Mouse (Mus musculus) urinary bladder, postnatal 4 days (tissue): ENCODE measurements at regions not wholly inside any gene's neighbourhood (a gene's known extent, or its start where the extent isn't known, plus 50 kb on each side); places are given as distances from the start of the nearest gene placed in this dataset.

Source experiments
- DNase-seq, 2 experiments: peaks; one replicate each; pipeline ENCODE4 v3.0.0; 2021 to 2022; ENCODE audit warnings: low spot score in 2 of 2

- DNase-seq: no peak
Observed at GRCm38 (mm10) chr6:51178799-51179398, 253.6 kb upstream of the Nfe2l3 start.

DNA sequence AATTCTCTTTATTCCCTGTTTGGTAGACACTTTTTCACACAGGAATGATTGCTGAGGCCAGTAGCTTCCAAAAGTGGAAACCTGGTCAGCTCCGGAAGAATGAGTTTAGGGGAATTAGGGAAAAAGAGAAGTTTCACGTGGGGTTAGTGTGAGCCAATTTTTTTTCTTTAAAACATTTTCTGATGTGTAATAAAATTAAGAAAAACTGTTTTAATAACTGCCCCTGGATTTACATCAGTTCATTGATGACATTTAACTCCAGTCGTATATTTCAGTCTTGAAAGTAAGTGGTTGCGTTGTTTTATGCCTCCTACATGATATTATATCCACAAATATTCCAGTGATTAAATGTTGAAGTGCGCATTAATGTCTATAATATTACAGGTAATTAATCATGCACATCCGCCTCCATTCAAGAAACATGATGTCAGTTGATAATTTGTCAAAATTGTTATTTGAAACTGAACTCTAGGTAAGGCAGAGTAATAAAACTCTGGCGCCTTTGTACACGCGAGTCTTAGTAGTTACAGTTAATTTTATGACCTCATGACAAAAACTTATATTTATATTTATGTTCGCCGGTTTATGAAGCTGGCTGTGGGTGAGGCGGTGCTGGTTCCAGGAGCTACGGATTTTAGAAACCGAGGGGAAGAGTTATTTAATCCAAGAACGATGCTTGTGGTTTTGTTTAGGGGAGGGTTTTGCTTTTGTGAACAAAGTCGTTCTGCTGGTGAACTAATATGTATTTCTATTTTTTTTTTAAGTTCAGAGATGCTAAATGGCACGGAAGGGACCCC is 252.5 kb upstream of the Nfe2l3 start:
- no peak for DNase-seq

- no peak for DNase-seq
Observed at GRCm38 (mm10) chr6:51180881-51181875, 251.3 kb upstream of the Nfe2l3 start.

GRCm38 (mm10) chr6:51181905-51182304 is 250.6 kb upstream of the Nfe2l3 start:
- no peak for DNase-seq

GRCm38 (mm10) chr6:51182771-51183284 is 249.6 kb upstream of the Nfe2l3 start:
- DNase-seq: no peak

DNA sequence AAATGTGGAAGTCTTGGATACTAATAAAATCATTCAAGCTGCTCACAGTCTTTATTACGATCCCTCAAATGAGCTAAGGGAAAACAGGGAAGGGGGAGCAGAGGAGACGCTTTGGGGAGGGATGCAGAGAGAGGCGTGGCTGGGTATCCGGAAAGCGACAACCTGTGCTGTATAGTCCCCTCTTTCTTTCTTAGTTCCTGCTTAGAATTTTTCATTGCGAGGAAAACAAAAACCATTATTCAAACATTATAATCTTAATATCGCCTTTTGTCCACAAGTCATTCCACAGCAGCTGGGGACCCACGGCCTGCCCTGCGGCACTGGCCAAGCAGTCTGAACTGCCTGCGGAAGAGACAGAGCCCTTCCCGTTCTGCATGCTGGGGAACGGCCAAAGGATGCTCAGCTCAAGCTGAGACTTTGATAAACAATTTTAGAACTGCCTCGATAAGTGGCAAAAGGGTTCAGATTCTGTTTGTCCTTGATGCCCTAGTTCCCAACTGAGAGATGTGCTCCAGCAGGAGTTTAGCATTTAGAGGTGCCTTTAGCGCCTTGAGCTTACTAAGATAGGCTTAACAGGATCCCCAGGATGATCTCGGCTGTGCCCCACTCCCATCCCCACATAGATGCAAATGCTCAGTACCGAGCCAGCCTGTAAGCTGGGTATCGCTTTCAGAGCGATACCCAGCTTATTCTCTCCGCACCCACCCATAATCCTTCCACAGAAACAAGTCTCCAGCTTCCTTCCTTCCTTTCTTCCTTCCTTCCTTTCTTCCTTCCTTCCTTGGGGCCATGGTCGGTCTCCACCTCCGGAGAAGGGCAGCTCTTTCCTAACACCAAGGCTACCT is 248.7 kb upstream of the Nfe2l3 start:
- no peak for DNase-seq

DNA sequence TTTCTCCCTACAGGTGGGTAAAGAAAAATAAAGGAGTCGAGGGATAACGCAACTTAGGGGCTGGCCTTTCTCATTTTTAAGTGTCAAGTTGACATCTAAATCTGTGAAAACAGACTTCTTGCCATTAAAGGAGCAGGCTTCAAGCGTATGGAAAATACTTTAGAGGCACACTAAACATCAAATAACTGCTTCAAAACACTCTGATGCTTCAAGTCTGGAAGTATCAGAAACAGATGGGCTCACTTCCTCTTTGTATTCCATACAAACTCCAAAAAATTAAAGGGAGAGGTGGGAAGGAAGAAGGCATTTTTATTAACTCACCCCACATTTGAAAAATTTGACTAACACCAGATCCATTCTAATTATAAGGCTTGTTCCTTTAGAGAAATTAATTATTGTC is 248.0 kb upstream of the Nfe2l3 start:
- no peak for DNase-seq

- no peak for DNase-seq
Observed at GRCm38 (mm10) chr6:51185201-51185600, 247.3 kb upstream of the Nfe2l3 start.

DNA sequence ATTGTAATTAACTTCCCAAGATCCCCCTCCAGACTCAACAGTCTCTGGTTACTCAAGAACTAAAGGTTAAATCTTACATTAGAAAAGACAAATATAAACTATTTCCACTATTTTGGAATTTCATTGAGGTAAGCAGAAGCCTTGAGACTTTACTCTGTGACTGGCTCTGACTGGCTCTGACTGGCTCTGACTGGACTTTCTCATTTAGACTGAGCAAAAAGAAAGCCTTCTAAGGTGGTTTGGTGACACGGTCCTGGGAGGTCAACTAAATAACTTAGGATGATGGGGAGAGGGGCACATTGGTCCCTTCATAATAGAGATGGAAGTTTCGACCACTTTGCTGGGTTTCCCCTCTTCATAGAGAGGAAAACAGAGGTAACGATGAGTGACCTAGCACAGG is 243.3 kb upstream of the Nfe2l3 start:
- no peak for DNase-seq

DNA sequence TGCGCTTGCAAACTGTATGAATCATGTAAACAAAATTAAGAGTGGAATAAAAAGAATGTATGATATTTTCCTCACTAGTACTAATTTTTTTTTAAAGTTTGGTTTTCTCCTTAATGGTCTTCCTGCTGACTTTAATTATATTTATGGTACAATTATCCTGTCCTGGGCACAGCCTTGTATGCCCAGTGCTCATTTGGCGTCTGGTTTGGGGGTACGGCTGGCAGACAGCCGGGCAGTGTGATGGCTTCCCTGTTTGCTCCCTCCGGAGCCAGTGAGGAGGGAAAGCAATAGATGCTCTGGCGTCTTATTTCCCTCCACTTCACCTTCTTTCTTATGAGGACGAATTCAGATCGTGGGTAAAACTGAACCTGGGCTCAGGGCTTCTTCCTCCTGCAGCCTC is 239.6 kb upstream of the Nfe2l3 start:
- DNase-seq: no peak

DNA sequence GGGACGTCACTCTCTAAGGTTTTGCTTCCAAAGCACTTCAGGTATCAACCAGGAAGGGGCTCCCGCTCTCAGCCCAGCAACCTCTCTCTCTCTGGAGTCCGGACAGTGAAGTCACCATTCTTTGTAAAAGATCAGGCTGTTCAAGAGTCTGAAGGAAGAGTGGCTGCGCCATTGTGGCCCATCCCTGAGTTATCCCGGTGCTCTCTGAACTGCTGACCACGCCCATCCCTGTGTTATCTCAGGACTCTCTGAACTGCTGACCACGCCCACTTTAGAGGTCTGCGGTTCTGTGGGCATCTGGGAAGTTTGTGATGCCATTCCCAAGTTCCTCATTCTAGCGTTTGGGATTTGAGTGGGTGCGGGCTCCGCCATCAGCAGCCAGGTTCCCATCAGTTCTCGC is 239.1 kb upstream of the Nfe2l3 start:
- no peak for DNase-seq

DNA sequence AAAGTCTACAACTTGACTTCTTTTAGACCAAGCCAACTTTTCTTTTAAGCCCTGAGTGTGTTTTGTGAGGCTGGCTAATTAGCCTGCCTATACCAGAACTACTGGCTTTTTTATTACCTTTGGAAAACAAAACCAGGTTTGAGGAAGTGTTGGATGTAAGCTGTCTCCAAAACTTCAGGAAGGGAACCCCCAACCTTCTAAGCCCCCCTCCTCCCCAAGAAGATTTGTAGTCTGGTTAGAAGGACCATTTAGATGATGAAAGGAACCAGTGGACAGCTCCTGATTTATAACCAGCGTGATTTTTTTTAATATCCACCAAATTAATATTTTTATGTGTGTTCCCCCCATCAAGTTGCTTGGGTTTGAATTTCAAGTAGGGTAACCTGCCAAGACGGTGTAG is 236.1 kb upstream of the Nfe2l3 start:
- no peak for DNase-seq

DNA sequence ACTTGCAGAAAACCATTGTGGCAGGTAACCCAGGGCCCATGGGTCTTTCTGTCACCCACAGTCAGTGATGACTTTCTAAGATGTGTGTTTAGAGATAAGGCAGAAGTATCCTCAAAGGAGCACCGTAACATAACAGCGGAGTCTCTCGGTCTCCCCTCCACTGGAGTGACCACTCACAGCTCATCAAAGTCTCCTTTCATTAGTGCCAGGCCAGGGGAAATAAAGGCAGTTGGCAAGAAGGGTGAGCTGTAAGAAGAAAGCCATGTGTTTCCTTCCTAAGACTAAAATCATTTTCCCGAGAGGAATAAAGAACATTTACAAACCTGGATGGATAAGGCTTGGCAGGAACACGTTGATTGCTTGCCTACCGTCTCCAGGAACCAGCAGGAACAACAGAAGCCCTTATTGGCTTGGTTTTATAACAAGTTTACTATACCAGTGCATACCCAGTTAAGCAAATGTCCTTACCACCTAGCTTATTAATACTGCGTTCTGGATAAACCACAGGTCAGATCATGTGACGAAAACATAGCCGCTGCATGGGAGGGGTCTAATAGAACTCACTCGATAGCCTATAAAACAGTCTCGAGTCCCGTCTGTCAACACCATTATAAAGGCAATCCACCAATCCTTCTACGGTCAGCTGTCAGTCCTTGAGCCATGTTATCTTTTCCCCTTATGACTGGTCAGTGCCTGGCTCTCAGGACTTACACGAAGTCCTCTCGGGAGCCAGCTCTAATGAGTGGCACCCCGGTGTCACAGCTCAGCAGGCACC is 235.3 kb upstream of the Nfe2l3 start:
- no peak for DNase-seq

GRCm38 (mm10) chr6:51200207-51200606 is 232.3 kb upstream of the Nfe2l3 start:
- DNase-seq: no peak

DNA sequence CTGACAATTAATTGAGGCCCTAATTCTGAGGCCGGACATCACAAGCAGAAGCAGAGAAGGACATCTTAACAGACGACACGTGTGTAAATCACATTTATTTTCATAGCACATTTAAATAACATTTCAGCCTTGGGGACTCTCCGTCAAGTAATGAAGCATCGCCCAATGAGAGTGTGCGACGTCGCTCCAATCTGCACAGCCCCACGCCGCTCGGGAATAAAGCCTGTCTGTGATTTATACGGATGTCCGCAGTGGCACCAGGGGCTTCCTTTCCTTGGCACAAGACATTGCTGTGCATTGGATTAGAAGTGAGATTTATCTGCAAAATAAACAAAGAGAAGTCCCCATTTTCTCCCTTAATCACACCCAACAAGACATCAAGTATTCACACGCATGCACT is 231.6 kb upstream of the Nfe2l3 start:
- DNase-seq: no peak

DNA sequence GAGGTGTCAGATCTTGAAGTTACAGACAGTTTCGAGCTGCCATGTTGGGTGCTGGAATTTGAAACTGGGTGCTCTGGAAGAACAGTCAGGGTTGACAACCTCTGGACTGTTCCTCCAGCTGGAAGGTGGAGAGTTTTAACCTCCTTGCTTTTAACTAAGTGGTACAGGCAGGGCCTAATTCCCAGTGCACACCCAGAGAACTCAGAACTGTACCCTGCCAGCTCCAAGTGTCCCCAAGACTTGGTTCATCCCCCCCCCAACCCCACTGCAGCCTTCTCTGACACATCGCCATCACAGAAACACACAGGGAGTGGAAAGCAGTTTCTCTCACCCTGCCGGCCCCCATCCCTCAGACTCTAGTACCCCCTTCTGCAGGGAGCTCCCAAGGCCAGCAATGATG is 228.2 kb upstream of the Nfe2l3 start:
- no peak for DNase-seq

- DNase-seq: no peak
Observed at GRCm38 (mm10) chr6:51205411-51205810, 227.1 kb upstream of the Nfe2l3 start.

GRCm38 (mm10) chr6:51206712-51207505 is 225.6 kb upstream of the Nfe2l3 start:
- peak in 1 of 2 experiments; percentile 35 for DNase-seq

DNA sequence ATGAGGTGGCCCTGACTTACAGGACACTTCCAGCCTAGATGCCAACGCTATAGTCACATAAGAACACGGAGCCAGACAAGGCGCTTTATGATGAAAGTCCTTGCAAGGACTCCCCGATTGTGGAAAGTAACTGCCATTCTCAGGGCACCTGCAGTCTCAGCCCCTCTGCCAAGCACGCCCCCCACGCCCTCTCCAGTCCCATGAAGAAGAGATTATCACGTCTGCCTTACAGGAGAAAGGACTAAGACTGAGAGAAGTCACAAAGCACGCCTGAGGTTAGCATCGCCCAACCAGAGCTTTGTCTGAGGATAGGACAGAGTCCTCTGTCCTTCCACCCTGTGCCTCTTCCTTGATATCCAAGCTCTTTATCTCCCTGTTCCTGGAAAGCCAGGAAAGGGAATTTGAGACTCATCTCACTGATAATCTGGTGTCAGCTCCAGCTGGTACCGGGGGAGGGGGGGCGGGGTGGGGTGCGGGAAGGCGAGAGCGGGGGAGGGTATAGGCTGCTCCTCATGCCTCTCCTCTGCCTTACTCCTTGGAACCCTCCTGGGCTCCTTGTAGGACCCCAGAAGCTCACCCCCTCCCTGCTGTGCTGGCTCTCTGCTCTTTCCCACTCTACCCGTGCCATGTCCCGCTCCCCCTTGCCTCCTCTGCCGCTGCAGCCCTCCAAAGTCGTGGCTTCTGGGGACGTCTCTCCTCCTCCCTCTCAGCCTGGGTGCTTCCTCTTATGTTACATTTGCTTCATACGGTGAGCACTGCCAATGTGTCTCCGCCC is 224.7 kb upstream of the Nfe2l3 start:
- peak in 1 of 2 experiments; percentile 57 for DNase-seq
